Mouse (Mus musculus) ES-E14 (cell line): ENCODE results near the gene Slc13a4.

ENCODE experiments used
- CHD2 ChIP-seq: IDR thresholded peaks from 2 replicates; pipeline ENCODE4 v1.6.1; 2014; ENCODE audit warnings: mild to moderate bottlenecking, low read depth, low read length, inconsistent platforms
- HCFC1 ChIP-seq: IDR thresholded peaks from 2 replicates; pipeline ENCODE4 v1.6.1; 2012; ENCODE audit warnings: low read length, inconsistent platforms, borderline replicate concordance; ENCODE audit not compliant: insufficient read depth
- ZC3H11A ChIP-seq: IDR thresholded peaks from 2 replicates; pipeline ENCODE4 v1.6.1; 2012; ENCODE audit warnings: low read depth, mild to moderate bottlenecking, inconsistent platforms, low read length, borderline replicate concordance
- ZNF384 ChIP-seq: IDR thresholded peaks from 2 replicates; pipeline ENCODE4 v1.6.1; 2012; ENCODE audit warnings: low read depth, low read length, inconsistent platforms

GRCm38 (mm10) chr6:35259526-35259925, 48.4 kb downstream of the Slc13a4 start:
- TF ChIP-seq HCFC1 (no peak), CHD2 (no peak), ZNF384 (no peak), ZC3H11A (no peak)
